Mouse (Mus musculus) spleen, adult 2 months (tissue): Measurements from ENCODE around the gene Nt5c3. TPM values are rescaled to one million over a fixed set of nuclear protein-coding genes. Genes with fewer than 3 reads are reported as not detected.
A peak's percentile ranks its signal among the peaks of the same experiment; 100 is the strongest.

Source experiments
- DNase-seq, 2 experiments: peaks; one replicate each; pipeline versions ENCODE4 v3.0.0 to v3.0.0-alpha.2; 2012 to 2021; ENCODE audit warnings: low spot score in 2 of 2, low read depth in 1 of 2
- H3K27ac ChIP-seq: fragments of 200-500 bp; 2 replicates; pipeline ENCODE4 v1.5.1; 2012; ENCODE audit warnings: low read length, inconsistent platforms; ENCODE audit not compliant: insufficient read depth
- H3K27me3 ChIP-seq: fragments of 200-500 bp; 2 replicates; pipeline ENCODE4 v1.6.1; 2012; ENCODE audit warnings: mild to moderate bottlenecking, moderate library complexity, low read length, inconsistent platforms; ENCODE audit not compliant: control insufficient read depth, insufficient read depth
- H3K36me3 ChIP-seq: fragments of 200-500 bp; 2 replicates; pipeline ENCODE4 v1.6.1; 2012; ENCODE audit warnings: mild to moderate bottlenecking, low read length, inconsistent platforms; ENCODE audit not compliant: control insufficient read depth, insufficient read depth
- H3K4me1 ChIP-seq: fragments of 200-500 bp; 2 replicates; pipeline ENCODE4 v1.6.1; 2011; ENCODE audit warnings: inconsistent platforms; ENCODE audit not compliant: control insufficient read depth, insufficient read depth, insufficient read length
- H3K4me3 ChIP-seq: fragments of 200-500 bp; 2 replicates; pipeline ENCODE4 v1.5.1; 2011; ENCODE audit warnings: mild to moderate bottlenecking, inconsistent platforms; ENCODE audit not compliant: insufficient read depth, insufficient read length; ENCODE audit errors: extremely low read depth
- CTCF ChIP-seq: fragments of 200-500 bp; IDR thresholded peaks from 2 replicates; pipeline ENCODE4 v1.5.1; 2011; ENCODE audit warnings: mild to moderate bottlenecking, inconsistent platforms; ENCODE audit not compliant: insufficient read depth, insufficient read length, insufficient replicate concordance; ENCODE audit errors: extremely low read depth
- POLR2A ChIP-seq: fragments of 200-500 bp; IDR thresholded peaks from 2 replicates; pipeline ENCODE4 v1.6.1; 2011; ENCODE audit warnings: low read depth, low read length, inconsistent platforms
- WGBS: fragments of 180-500 bp; shearing (Covaris S2); methylation state at CpG from one replicate; pipeline ENCODE4 v1.1.7; 2018; 5-methylcytosine and 5-hydroxymethylcytosine counted together
- polyA plus RNA-seq: library from polyadenylated mRNA; depleted of rRNA; stranded (reverse); fragments of >200 nt; gene quantifications from 2 replicates; pipeline ENCODE4 v1.2.3, GENCODE M21; 2012

Nt5c3 gene
- polyA plus RNA-seq, 1 experiment, result 10.4 TPM

GRCm38 (mm10) chr6:56923331-56923725 lies 404 bp downstream of the Nt5c3 start:
- peak overlapping the region; percentile 84 for H3K27ac ChIP-seq
- no peaks in the 10 kb centered on the region; the same call in 1 of the 2 replicates for H3K4me1 ChIP-seq
- DNase-seq, result no peak
- H3K36me3 ChIP-seq, result no peaks in the 10 kb centered on the region
- no peak for TF ChIP-seq POLR2A
- TF ChIP-seq CTCF, result no peak
- H3K27me3 ChIP-seq, result no peaks in the 10 kb centered on the region
- peak overlapping the region; percentile 88 for H3K4me3 ChIP-seq
- WGBS, result under 1% methylated on average over 25 of the region's 25 CpGs

GRCm38 (mm10) chr6:56920222-56921092 lies 3.3 kb downstream of the Nt5c3 start:
- no peaks in the 10 kb centered on the region for H3K27me3 ChIP-seq
- 63% methylated on average over 12 of the region's 12 CpGs for WGBS
- no peaks in the 10 kb centered on the region for H3K36me3 ChIP-seq
- H3K4me3 ChIP-seq, result no peak overlapping the region
- no peak for DNase-seq
- H3K4me1 ChIP-seq, result peaks cover 10% of the 10 kb centered on the region; the same call in 1 of the 2 replicates
- TF ChIP-seq POLR2A, result no peak
- TF ChIP-seq CTCF, result no peak
- 0 out of 2 replicates have a peak overlapping the region, but pooled peaks have one; percentile 28 for H3K27ac ChIP-seq

- TF ChIP-seq CTCF (no peak), POLR2A (no peak)
- Histone ChIP-seq H3K27ac (no peak overlapping the region), H3K36me3 (no peaks in the 10 kb centered on the region), H3K27me3 (no peaks in the 10 kb centered on the region), H3K4me1 (peaks cover 10% of the 10 kb centered on the region; the same call in 1 of the 2 replicates), H3K4me3 (no peak overlapping the region)
- no peak for DNase-seq
- 70% methylated on average over 7 of the region's 7 CpGs for WGBS
These were observed 4.2 kb downstream of the Nt5c3 start for GRCm38 (mm10) chr6:56919330-56920044.

- 54% methylated on average over 12 of the region's 12 CpGs for WGBS
- TF ChIP-seq CTCF, result no peak
- Histone ChIP-seq H3K27me3 (no peaks in the 10 kb centered on the region), H3K4me3 (no peak overlapping the region), H3K36me3 (no peaks in the 10 kb centered on the region), H3K4me1 (peaks cover 10% of the 10 kb centered on the region; the same call in 1 of the 2 replicates), H3K27ac (peak overlapping the region; percentile 30; the same call in 1 of the 2 replicates)
- no peak for DNase-seq
These were observed 6.0 kb downstream of the Nt5c3 start for GRCm38 (mm10) chr6:56917578-56918368.

GRCm38 (mm10) chr6:56916279-56916678 lies 7.5 kb downstream of the Nt5c3 start:
- H3K36me3 ChIP-seq, result no peaks in the 10 kb centered on the region
- H3K4me1 ChIP-seq, result peaks cover 10% of the 10 kb centered on the region; the same call in 1 of the 2 replicates
- H3K27ac ChIP-seq, result peak overlapping the region; percentile 23; the same call in 1 of the 2 replicates
- H3K27me3 ChIP-seq, result no peaks in the 10 kb centered on the region
- WGBS, result 15% methylated on average over 2 of the region's 2 CpGs
- peak in 1 of 2 experiments; percentile 19 for DNase-seq
- no peak overlapping the region for H3K4me3 ChIP-seq
- TF ChIP-seq POLR2A, result no peak
- no peak for TF ChIP-seq CTCF

- Histone ChIP-seq H3K4me3 (no peak overlapping the region; the same call in 1 of the 2 replicates), H3K36me3 (no peaks in the 10 kb centered on the region), H3K27ac (no peak overlapping the region), H3K27me3 (no peaks in the 10 kb centered on the region), H3K4me1 (peaks cover 10% of the 10 kb centered on the region; the same call in 1 of the 2 replicates)
- no peak for DNase-seq
- WGBS, result 82% methylated on average over 2 of the region's 2 CpGs
- TF ChIP-seq CTCF (no peak), POLR2A (no peak)
These were observed 10.5 kb downstream of the Nt5c3 start for GRCm38 (mm10) chr6:56913092-56913858.
